Mouse (Mus musculus): ENCODE results near the gene Nid1. TPM values are rescaled to one million over a fixed set of nuclear protein-coding genes. Genes with fewer than 3 reads are reported as not detected.

Gene Nid1
- total and polyA plus RNA-seq, 3 experiments: 55.5 to 62.5 (median 59.9) TPM

DNA sequence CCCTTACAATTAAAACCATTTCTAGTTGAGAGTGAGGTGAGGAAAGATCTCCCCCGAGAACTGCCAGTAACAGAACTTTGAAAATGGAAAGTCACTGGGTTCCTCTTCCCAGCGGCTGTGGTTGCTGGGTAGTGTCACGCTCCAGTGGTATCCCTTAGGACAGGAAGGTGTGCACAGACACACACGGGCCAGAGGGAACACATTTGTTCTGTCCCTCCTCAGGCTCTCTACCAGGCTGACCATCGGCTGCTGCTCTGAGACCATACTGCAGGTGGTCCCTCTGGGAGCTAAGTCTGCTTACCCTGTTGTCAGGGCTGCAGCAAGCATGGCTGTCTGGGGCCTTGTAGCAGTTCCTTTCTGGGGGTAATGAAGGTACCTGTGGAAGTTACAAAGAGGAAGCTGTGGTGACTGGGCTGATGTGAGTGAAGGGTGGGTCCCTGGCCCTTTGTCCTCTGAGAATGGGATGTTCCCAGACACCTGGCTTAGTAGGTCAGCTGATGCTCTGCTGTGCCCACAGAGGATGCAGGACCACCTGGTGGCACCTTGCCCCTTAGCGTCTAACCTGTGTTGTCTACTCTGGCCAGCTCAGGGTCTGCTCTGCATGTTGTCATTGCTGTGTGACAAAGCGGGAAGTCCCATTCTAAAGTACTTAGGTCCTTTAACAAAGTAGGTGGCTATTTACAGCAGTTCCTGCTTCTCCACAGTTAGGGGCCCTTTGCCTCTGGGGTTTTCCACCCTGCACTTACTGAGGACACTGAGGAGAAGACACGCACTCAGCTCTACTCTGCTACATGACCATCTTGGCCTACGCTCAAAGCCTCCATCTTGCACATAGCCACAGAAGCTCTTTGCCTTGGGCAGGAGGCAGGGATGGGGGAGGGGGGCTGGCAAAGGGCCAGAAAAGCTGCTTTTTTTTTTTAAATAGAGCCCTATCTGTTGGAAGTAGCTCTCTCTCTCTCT is 86.6 kb downstream of the Nid1 start:
- no peak overlapping the region for H3K9ac ChIP-seq (ENCODE audit: low read depth, low read length)
- H3K4me1 ChIP-seq (ENCODE audit: control insufficient read depth, insufficient read depth, low read length): no peaks in the 10 kb centered on the region
- no peaks in the 10 kb centered on the region for H3K27me3 ChIP-seq (ENCODE audit: control insufficient read depth, insufficient read depth, low read length)
- intact Hi-C loops (cut with DNase I): no loop called here
- no peak for DNase-seq
- H3K27ac ChIP-seq: no peak overlapping the region
- no peak overlapping the region for H3K4me3 ChIP-seq
- WGBS: 69% methylated on average over 9 of the region's 9 CpGs
- no peak for TF ChIP-seq CTCF (IDR thresholded peaks at IDR 0.05)
- no peak for TF ChIP-seq POLR2A (IDR thresholded peaks at IDR 0.05; ENCODE audit: insufficient read depth, low read depth, low read length)
- no peak for TF ChIP-seq EP300 (IDR thresholded peaks at IDR 0.05; ENCODE audit: insufficient read depth, low read depth, low read length)
- H3K36me3 ChIP-seq (ENCODE audit: control insufficient read depth, insufficient read depth, low read length): no peaks in the 10 kb centered on the region
- H3K79me2 ChIP-seq (replicated peaks; ENCODE audit: control insufficient read depth, insufficient read depth, low read length): no peaks in the 10 kb centered on the region

DNA sequence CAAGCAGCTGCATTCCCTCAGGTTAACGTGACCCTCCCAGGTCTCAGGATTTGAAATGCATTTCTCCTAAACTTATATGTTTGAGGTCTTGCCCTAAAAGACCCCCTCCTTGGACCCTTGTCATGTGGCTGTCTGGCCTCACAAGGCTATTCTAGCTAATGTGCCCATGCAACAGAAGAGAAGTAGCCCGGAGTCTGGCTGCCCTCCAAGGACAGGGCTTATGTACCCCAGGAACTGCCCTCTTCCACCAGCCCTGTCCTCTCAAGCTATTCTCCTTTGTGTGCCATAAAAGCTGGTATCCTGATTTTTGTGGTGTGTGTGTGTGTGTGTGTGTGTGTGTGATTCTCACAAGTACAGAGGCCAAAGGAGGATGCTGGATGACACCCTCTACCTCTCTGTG is 87.9 kb downstream of the Nid1 start:
- H3K79me2 ChIP-seq (replicated peaks; ENCODE audit: control insufficient read depth, insufficient read depth, low read length): no peaks in the 10 kb centered on the region
- no peaks in the 10 kb centered on the region for H3K36me3 ChIP-seq (ENCODE audit: control insufficient read depth, insufficient read depth, low read length)
- no peaks in the 10 kb centered on the region for H3K4me1 ChIP-seq (ENCODE audit: control insufficient read depth, insufficient read depth, low read length)
- H3K9ac ChIP-seq (ENCODE audit: low read depth, low read length): no peak overlapping the region
- no peak for DNase-seq
- intact Hi-C loops (cut with DNase I): no loop called here
- no peak overlapping the region for H3K4me3 ChIP-seq
- 93% methylated on average over 2 of the region's 2 CpGs for WGBS
- no peak overlapping the region for H3K27ac ChIP-seq
- no peaks in the 10 kb centered on the region for H3K27me3 ChIP-seq (ENCODE audit: control insufficient read depth, insufficient read depth, low read length)
- TF ChIP-seq EP300 (IDR thresholded peaks at IDR 0.05; ENCODE audit: insufficient read depth, low read depth, low read length) (no peak), CTCF (IDR thresholded peaks at IDR 0.05) (no peak), POLR2A (IDR thresholded peaks at IDR 0.05; ENCODE audit: insufficient read depth, low read depth, low read length) (no peak)

DNA sequence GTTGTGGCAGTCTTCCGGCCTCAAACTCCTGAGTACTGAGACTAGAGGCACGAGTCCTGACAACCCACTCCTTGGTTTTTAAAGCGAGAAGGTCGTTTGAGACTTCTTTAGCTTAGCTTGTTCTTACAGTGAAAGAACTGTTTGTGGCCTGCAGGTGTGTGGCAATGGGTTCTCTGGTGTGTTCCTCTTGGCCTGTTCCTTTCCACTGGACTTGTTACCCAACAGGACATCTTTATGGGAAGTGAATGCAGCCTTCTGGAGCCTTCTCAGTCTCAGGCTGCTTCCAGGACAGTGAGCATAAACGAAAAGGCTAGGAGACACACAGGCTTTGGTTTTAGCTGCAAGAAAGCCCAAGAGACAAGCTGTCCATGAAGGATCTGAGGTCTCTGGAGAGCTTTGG is 88.5 kb downstream of the Nid1 start:
- Histone ChIP-seq H3K27me3 (ENCODE audit: control insufficient read depth, insufficient read depth, low read length) (no peaks in the 10 kb centered on the region), H3K79me2 (replicated peaks; ENCODE audit: control insufficient read depth, insufficient read depth, low read length) (no peaks in the 10 kb centered on the region), H3K36me3 (ENCODE audit: control insufficient read depth, insufficient read depth, low read length) (no peaks in the 10 kb centered on the region), H3K4me1 (ENCODE audit: control insufficient read depth, insufficient read depth, low read length) (no peaks in the 10 kb centered on the region), H3K27ac (no peak overlapping the region), H3K4me3 (no peak overlapping the region), H3K9ac (ENCODE audit: low read depth, low read length) (no peak overlapping the region)
- intact Hi-C loops (cut with DNase I): no loop called here
- WGBS: 84% methylated on average over 5 of the region's 5 CpGs
- DNase-seq: no peak
- no peak for TF ChIP-seq EP300 (IDR thresholded peaks at IDR 0.05; ENCODE audit: insufficient read depth, low read depth, low read length)
- no peak for TF ChIP-seq POLR2A (IDR thresholded peaks at IDR 0.05; ENCODE audit: insufficient read depth, low read depth, low read length)
- no peak for TF ChIP-seq CTCF (IDR thresholded peaks at IDR 0.05)

DNA sequence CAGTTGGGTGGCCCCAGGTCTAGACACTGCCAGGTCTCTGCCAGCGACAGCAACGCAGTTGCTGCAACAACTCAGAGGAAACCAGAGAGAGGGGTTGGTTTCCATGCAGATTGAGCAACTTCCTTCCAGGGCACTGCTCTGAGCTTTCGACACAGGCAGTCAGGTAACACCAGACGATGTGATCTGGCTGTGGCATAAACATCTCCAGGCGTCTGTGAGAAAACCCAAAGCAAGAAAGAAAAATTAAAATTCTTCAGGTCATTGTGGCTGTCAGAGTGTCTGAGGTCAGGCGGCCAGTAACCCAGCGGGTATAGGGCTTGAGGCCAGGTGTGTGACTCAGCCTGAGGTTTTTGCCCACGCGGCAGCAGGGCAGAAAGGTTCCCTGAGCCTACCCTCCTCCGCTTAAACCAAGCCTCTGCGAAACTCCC is 91.8 kb downstream of the Nid1 start:
- Histone ChIP-seq H3K79me2 (replicated peaks; ENCODE audit: control insufficient read depth, insufficient read depth, low read length) (no peaks in the 10 kb centered on the region), H3K36me3 (ENCODE audit: control insufficient read depth, insufficient read depth, low read length) (no peaks in the 10 kb centered on the region), H3K4me3 (no peak overlapping the region), H3K4me1 (ENCODE audit: control insufficient read depth, insufficient read depth, low read length) (no peaks in the 10 kb centered on the region), H3K27me3 (ENCODE audit: control insufficient read depth, insufficient read depth, low read length) (no peaks in the 10 kb centered on the region), H3K9ac (ENCODE audit: low read depth, low read length) (no peak overlapping the region), H3K27ac (no peak overlapping the region)
- DNase-seq: peak in 1 of 2 experiments; percentile 39
- TF ChIP-seq POLR2A (IDR thresholded peaks at IDR 0.05; ENCODE audit: insufficient read depth, low read depth, low read length) (no peak), CTCF (IDR thresholded peaks at IDR 0.05) (no peak), EP300 (IDR thresholded peaks at IDR 0.05; ENCODE audit: insufficient read depth, low read depth, low read length) (no peak)
- WGBS: 52% methylated on average over 11 of the region's 11 CpGs
- intact Hi-C loops (cut with DNase I): no loop called here

DNA sequence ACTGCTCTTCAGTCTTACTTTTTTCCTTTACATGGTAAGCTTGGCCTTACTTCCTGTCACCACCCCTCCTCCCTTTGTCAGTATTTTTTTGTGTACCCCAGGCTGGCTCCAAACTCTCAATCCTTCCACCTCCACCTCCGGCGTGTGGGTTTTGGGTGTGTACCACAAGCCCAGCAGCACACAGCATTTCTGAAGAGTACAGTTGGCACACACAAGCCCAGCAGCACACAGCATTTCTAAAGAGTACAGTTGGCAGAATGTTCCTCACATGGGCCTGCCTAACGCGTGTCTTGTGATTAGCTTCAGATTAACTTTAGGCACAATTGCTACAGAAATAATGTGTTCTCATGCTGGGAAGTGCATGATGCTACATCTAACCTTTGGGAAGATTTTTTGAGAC is 93.6 kb downstream of the Nid1 start:
- Histone ChIP-seq H3K79me2 (replicated peaks; ENCODE audit: control insufficient read depth, insufficient read depth, low read length) (no peaks in the 10 kb centered on the region), H3K4me1 (ENCODE audit: control insufficient read depth, insufficient read depth, low read length) (no peaks in the 10 kb centered on the region), H3K36me3 (ENCODE audit: control insufficient read depth, insufficient read depth, low read length) (no peaks in the 10 kb centered on the region), H3K27me3 (ENCODE audit: control insufficient read depth, insufficient read depth, low read length) (no peaks in the 10 kb centered on the region), H3K4me3 (no peak overlapping the region), H3K9ac (ENCODE audit: low read depth, low read length) (no peak overlapping the region), H3K27ac (no peak overlapping the region)
- DNase-seq: no peak
- intact Hi-C loops (cut with DNase I): no loop called here
- 64% methylated on average over 4 of the region's 4 CpGs for WGBS
- TF ChIP-seq POLR2A (IDR thresholded peaks at IDR 0.05; ENCODE audit: insufficient read depth, low read depth, low read length) (no peak), EP300 (IDR thresholded peaks at IDR 0.05; ENCODE audit: insufficient read depth, low read depth, low read length) (no peak), CTCF (IDR thresholded peaks at IDR 0.05) (no peak)

DNA sequence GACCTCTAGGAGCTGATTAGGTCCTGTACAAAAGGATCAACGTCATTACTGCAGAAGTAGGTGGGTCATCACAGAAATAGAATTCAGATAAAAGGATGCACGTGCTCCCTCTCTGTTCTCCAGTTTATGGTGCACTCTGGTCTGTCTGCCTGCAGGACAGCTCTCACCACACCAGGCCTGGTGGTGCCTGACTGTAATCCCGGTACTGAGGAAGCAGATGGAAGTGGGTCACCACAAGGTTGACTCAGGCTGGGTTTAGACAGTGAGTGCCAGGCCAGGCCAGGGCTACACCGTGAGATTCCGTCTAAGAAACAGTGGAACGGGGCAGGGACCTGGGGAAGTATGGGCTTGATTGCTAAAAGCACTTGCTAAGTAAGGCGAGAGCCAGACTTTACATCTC is 94.6 kb downstream of the Nid1 start:
- TF ChIP-seq CTCF (IDR thresholded peaks at IDR 0.05): no peak
- no peak for TF ChIP-seq POLR2A (IDR thresholded peaks at IDR 0.05; ENCODE audit: insufficient read depth, low read depth, low read length)
- no peak for TF ChIP-seq EP300 (IDR thresholded peaks at IDR 0.05; ENCODE audit: insufficient read depth, low read depth, low read length)
- H3K36me3 ChIP-seq (ENCODE audit: control insufficient read depth, insufficient read depth, low read length): no peaks in the 10 kb centered on the region
- H3K4me1 ChIP-seq (ENCODE audit: control insufficient read depth, insufficient read depth, low read length): no peaks in the 10 kb centered on the region
- H3K27ac ChIP-seq: no peak overlapping the region
- DNase-seq: no peak
- intact Hi-C loops (cut with DNase I): no loop called here
- no peak overlapping the region for H3K4me3 ChIP-seq
- no peaks in the 10 kb centered on the region for H3K79me2 ChIP-seq (replicated peaks; ENCODE audit: control insufficient read depth, insufficient read depth, low read length)
- H3K9ac ChIP-seq (ENCODE audit: low read depth, low read length): no peak overlapping the region
- 74% methylated on average over 7 of the region's 7 CpGs for WGBS
- no peaks in the 10 kb centered on the region for H3K27me3 ChIP-seq (ENCODE audit: control insufficient read depth, insufficient read depth, low read length)

Data from heart, adult 2 months (tissue).